Mouse (Mus musculus) gastrocnemius, postnatal 14 days (tissue): ENCODE results near the gene Fbxl14. TPM values are rescaled to one million over a fixed set of nuclear protein-coding genes. Genes with fewer than 3 reads are reported as not detected.

Experiments
- DNase-seq: peaks from one replicate; pipeline ENCODE4 v3.0.0; 2021; ENCODE audit warnings: mixed read lengths
- intact Hi-C: fragments of 180-260 bp; cut with DNase I; formaldehyde crosslinking; loops from one replicate; pipeline ENCODE4 v1.15.1; 2025; ENCODE audit warnings: low total_unique reads
- total RNA-seq, 2 experiments: library from RNA; stranded (reverse); gene quantifications; 2 replicates each; pipeline ENCODE4 v1.2.3; 2021

The Fbxl14 gene
- total RNA-seq, 2 experiments from 2014 or later: 9.2 to 11.1 TPM

- intact Hi-C loops: loop anchor here (10.0 kb wide), 1 partner anchor 277 kb away; no protein-coding TSS in a partner anchor
- no peak for DNase-seq
These were observed 8.2 kb downstream of the Fbxl14 start for GRCm38 (mm10) chr6:119487619-119488018.

- DNase-seq: no peak
- intact Hi-C loops: loop anchor here (10.0 kb wide), 3 partner anchors 195 to 705 kb away; no protein-coding TSS in a partner anchor
These were observed 10.3 kb downstream of the Fbxl14 start for GRCm38 (mm10) chr6:119489765-119490164.

GRCm38 (mm10) chr6:119490549-119490948 is 11.1 kb downstream of the Fbxl14 start:
- no peak for DNase-seq
- intact Hi-C loops: loop anchor here (10.0 kb wide), 2 partner anchors 194 to 704 kb away; no protein-coding TSS in a partner anchor

GRCm38 (mm10) chr6:119491006-119491405 is 11.5 kb downstream of the Fbxl14 start:
- intact Hi-C loops: loop anchor here (10.0 kb wide), 2 partner anchors 194 to 704 kb away; no protein-coding TSS in a partner anchor
- no peak for DNase-seq

- intact Hi-C loops: loop anchor here (10.0 kb wide), 2 partner anchors 193 to 703 kb away; no protein-coding TSS in a partner anchor
- no peak for DNase-seq
These were observed 12.6 kb downstream of the Fbxl14 start for GRCm38 (mm10) chr6:119491997-119492629.

- intact Hi-C loops: loop anchor here (10.0 kb wide), 2 partner anchors 192 to 702 kb away; no protein-coding TSS in a partner anchor
- no peak for DNase-seq
These were observed 13.2 kb downstream of the Fbxl14 start for GRCm38 (mm10) chr6:119492630-119493014.

- peak; percentile 48 for DNase-seq
- intact Hi-C loops: loop anchor here (10.0 kb wide), 2 partner anchors 186 to 696 kb away; no protein-coding TSS in a partner anchor
These were observed 19.8 kb downstream of the Fbxl14 start for GRCm38 (mm10) chr6:119499271-119499670.

- intact Hi-C loops: no loop called here
- no peak for DNase-seq
These were observed 20.6 kb downstream of the Fbxl14 start for GRCm38 (mm10) chr6:119500086-119500485.

- intact Hi-C loops: no loop called here
These were observed 22.6 kb downstream of the Fbxl14 start for GRCm38 (mm10) chr6:119502031-119502430.

GRCm38 (mm10) chr6:119504756-119505155 is 25.3 kb downstream of the Fbxl14 start:
- intact Hi-C loops: no loop called here
- no peak for DNase-seq

More at GRCm38 (mm10) chr6:119502031-119502430, 22.6 kb downstream of the Fbxl14 start:
- no peak for DNase-seq

- no peak for DNase-seq
- intact Hi-C loops: no loop called here
These were observed 26.2 kb downstream of the Fbxl14 start for GRCm38 (mm10) chr6:119505525-119506225.

- intact Hi-C loops: no loop called here
- no peak for DNase-seq
These were observed 28.8 kb downstream of the Fbxl14 start for GRCm38 (mm10) chr6:119508221-119508620.

- DNase-seq: no peak
- intact Hi-C loops: no loop called here
These were observed 29.3 kb downstream of the Fbxl14 start for GRCm38 (mm10) chr6:119508634-119509375.

GRCm38 (mm10) chr6:119509437-119510037 is 30.1 kb downstream of the Fbxl14 start:
- no peak for DNase-seq
- intact Hi-C loops: no loop called here

- intact Hi-C loops: no loop called here
- no peak for DNase-seq
These were observed 33.2 kb downstream of the Fbxl14 start for GRCm38 (mm10) chr6:119512701-119513100.

GRCm38 (mm10) chr6:119513452-119513851 is 34.0 kb downstream of the Fbxl14 start:
- intact Hi-C loops: no loop called here

GRCm38 (mm10) chr6:119514085-119514484 is 34.6 kb downstream of the Fbxl14 start:
- intact Hi-C loops: no loop called here
- DNase-seq: no peak

More at GRCm38 (mm10) chr6:119513452-119513851, 34.0 kb downstream of the Fbxl14 start:
- DNase-seq: no peak

GRCm38 (mm10) chr6:119520731-119521130 is 41.3 kb downstream of the Fbxl14 start:
- DNase-seq: no peak
- intact Hi-C loops: no loop called here

GRCm38 (mm10) chr6:119521482-119521900 is 42.0 kb downstream of the Fbxl14 start:
- no peak for DNase-seq
- intact Hi-C loops: no loop called here
